Mouse (Mus musculus): ENCODE results near the gene Ankrd1. TPM values are rescaled to one million over a fixed set of nuclear protein-coding genes. Genes with fewer than 3 reads are reported as not detected.

The Ankrd1 gene
- total and polyA plus RNA-seq, 2 experiments from 2014 or later = 557 to 665 TPM

GRCm38 (mm10) chr19:36109318-36109944, 10.5 kb downstream of the Ankrd1 start:
- no peak overlapping the region for H3K9ac ChIP-seq (replicated peaks; ENCODE audit: low read depth, low read length)
- H3K9me3 ChIP-seq (replicated peaks; ENCODE audit: control insufficient read depth, low read length) = no peaks in the 10 kb centered on the region
- peaks cover 12% of the 10 kb centered on the region; the same call in 1 of the 2 replicates for H3K36me3 ChIP-seq (replicated peaks; ENCODE audit: control insufficient read depth, insufficient read depth, low read length)
- no peak overlapping the region for H3K4me3 ChIP-seq (ENCODE audit: low read depth, low read length)
- TF ChIP-seq CTCF (IDR thresholded peaks at IDR 0.05; ENCODE audit: low read depth) (no peak), EP300 (IDR thresholded peaks at IDR 0.05; ENCODE audit: low read depth) (no peak)
- no peak overlapping the region for H3K27ac ChIP-seq (ENCODE audit: low read depth)
- no peak for ATAC-seq (ENCODE audit: insufficient read depth, low read depth)
- no peaks in the 10 kb centered on the region for H3K27me3 ChIP-seq (ENCODE audit: control insufficient read depth, insufficient read depth, low read length)
- 83% methylated on average over 26 of the region's 26 CpGs for WGBS
- no peak overlapping the region for H3K4me2 ChIP-seq (ENCODE audit: low read depth, low read length)
- no peaks in the 10 kb centered on the region for H3K4me1 ChIP-seq (ENCODE audit: control insufficient read depth, insufficient read depth)
- DNase-seq (ENCODE audit: low spot score) = no peak

- 82% methylated on average over 5 of the region's 5 CpGs for WGBS
- Histone ChIP-seq H3K4me2 (ENCODE audit: low read depth, low read length) (no peak overlapping the region), H3K9ac (replicated peaks; ENCODE audit: low read depth, low read length) (no peak overlapping the region), H3K4me1 (ENCODE audit: control insufficient read depth, insufficient read depth) (no peaks in the 10 kb centered on the region), H3K4me3 (ENCODE audit: low read depth, low read length) (no peak overlapping the region), H3K27me3 (ENCODE audit: control insufficient read depth, insufficient read depth, low read length) (no peaks in the 10 kb centered on the region), H3K36me3 (replicated peaks; ENCODE audit: control insufficient read depth, insufficient read depth, low read length) (peaks cover 48% of the 10 kb centered on the region), H3K9me3 (replicated peaks; ENCODE audit: control insufficient read depth, low read length) (no peaks in the 10 kb centered on the region), H3K27ac (ENCODE audit: low read depth) (no peak overlapping the region)
- TF ChIP-seq CTCF (IDR thresholded peaks at IDR 0.05; ENCODE audit: low read depth) (no peak), EP300 (IDR thresholded peaks at IDR 0.05; ENCODE audit: low read depth) (no peak)
- DNase-seq (ENCODE audit: low spot score) (no peak), ATAC-seq (ENCODE audit: insufficient read depth, low read depth) (no peak)
Measured at GRCm38 (mm10) chr19:36103909-36104308, 16.0 kb downstream of the Ankrd1 start.

- no peak overlapping the region for H3K4me3 ChIP-seq (ENCODE audit: low read depth, low read length)
- H3K4me2 ChIP-seq (ENCODE audit: low read depth, low read length) = no peak overlapping the region
- 85% methylated on average over 7 of the region's 7 CpGs for WGBS
- H3K27ac ChIP-seq (ENCODE audit: low read depth) = no peak overlapping the region
- DNase-seq (ENCODE audit: low spot score) = no peak
- ATAC-seq (ENCODE audit: insufficient read depth, low read depth) = no peak
- peaks cover 61% of the 10 kb centered on the region for H3K36me3 ChIP-seq (replicated peaks; ENCODE audit: control insufficient read depth, insufficient read depth, low read length)
- no peaks in the 10 kb centered on the region for H3K9me3 ChIP-seq (replicated peaks; ENCODE audit: control insufficient read depth, low read length)
- TF ChIP-seq EP300 (IDR thresholded peaks at IDR 0.05; ENCODE audit: low read depth) = no peak
- TF ChIP-seq CTCF (IDR thresholded peaks at IDR 0.05; ENCODE audit: low read depth) = no peak
- H3K4me1 ChIP-seq (ENCODE audit: control insufficient read depth, insufficient read depth) = no peaks in the 10 kb centered on the region
- H3K27me3 ChIP-seq (ENCODE audit: control insufficient read depth, insufficient read depth, low read length) = no peaks in the 10 kb centered on the region
- no peak overlapping the region for H3K9ac ChIP-seq (replicated peaks; ENCODE audit: low read depth, low read length)
Measured at GRCm38 (mm10) chr19:36098916-36099315, 21.0 kb downstream of the Ankrd1 start.

- no peak for DNase-seq (ENCODE audit: low spot score)
- Histone ChIP-seq H3K9me3 (replicated peaks; ENCODE audit: control insufficient read depth, low read length) (no peaks in the 10 kb centered on the region), H3K4me2 (ENCODE audit: low read depth, low read length) (no peak overlapping the region), H3K9ac (replicated peaks; ENCODE audit: low read depth, low read length) (no peak overlapping the region), H3K4me3 (ENCODE audit: low read depth, low read length) (no peak overlapping the region), H3K27me3 (ENCODE audit: control insufficient read depth, insufficient read depth, low read length) (no peaks in the 10 kb centered on the region), H3K36me3 (replicated peaks; ENCODE audit: control insufficient read depth, insufficient read depth, low read length) (peaks cover 61% of the 10 kb centered on the region), H3K27ac (ENCODE audit: low read depth) (no peak overlapping the region), H3K4me1 (ENCODE audit: control insufficient read depth, insufficient read depth) (no peaks in the 10 kb centered on the region)
- WGBS = 88% methylated on average over 1 of the region's 1 CpGs
- no peak for ATAC-seq (ENCODE audit: insufficient read depth, low read depth)
- TF ChIP-seq CTCF (IDR thresholded peaks at IDR 0.05; ENCODE audit: low read depth) (no peak), EP300 (IDR thresholded peaks at IDR 0.05; ENCODE audit: low read depth) (no peak)
Measured at GRCm38 (mm10) chr19:36098265-36098664, 21.6 kb downstream of the Ankrd1 start.

GRCm38 (mm10) chr19:36097194-36097593, 22.7 kb downstream of the Ankrd1 start:
- Histone ChIP-seq H3K4me3 (ENCODE audit: low read depth, low read length) (no peak overlapping the region), H3K36me3 (replicated peaks; ENCODE audit: control insufficient read depth, insufficient read depth, low read length) (peaks cover 54% of the 10 kb centered on the region), H3K9ac (replicated peaks; ENCODE audit: low read depth, low read length) (no peak overlapping the region), H3K4me2 (ENCODE audit: low read depth, low read length) (no peak overlapping the region), H3K9me3 (replicated peaks; ENCODE audit: control insufficient read depth, low read length) (no peaks in the 10 kb centered on the region), H3K27me3 (ENCODE audit: control insufficient read depth, insufficient read depth, low read length) (no peaks in the 10 kb centered on the region), H3K27ac (ENCODE audit: low read depth) (no peak overlapping the region), H3K4me1 (ENCODE audit: control insufficient read depth, insufficient read depth) (no peaks in the 10 kb centered on the region)
- WGBS = 92% methylated on average over 3 of the region's 3 CpGs
- ATAC-seq (ENCODE audit: insufficient read depth, low read depth) = no peak
- no peak for DNase-seq (ENCODE audit: low spot score)
- TF ChIP-seq CTCF (IDR thresholded peaks at IDR 0.05; ENCODE audit: low read depth) (no peak), EP300 (IDR thresholded peaks at IDR 0.05; ENCODE audit: low read depth) (no peak)

- no peak overlapping the region for H3K4me2 ChIP-seq (ENCODE audit: low read depth, low read length)
- DNase-seq (ENCODE audit: low spot score) (no peak), ATAC-seq (ENCODE audit: insufficient read depth, low read depth) (peak; percentile 53; the same call in 1 of the 2 replicates)
- H3K4me3 ChIP-seq (ENCODE audit: low read depth, low read length) = no peak overlapping the region
- H3K9me3 ChIP-seq (replicated peaks; ENCODE audit: control insufficient read depth, low read length) = no peaks in the 10 kb centered on the region
- TF ChIP-seq CTCF (IDR thresholded peaks at IDR 0.05; ENCODE audit: low read depth) (peak; percentile 76), EP300 (IDR thresholded peaks at IDR 0.05; ENCODE audit: low read depth) (no peak)
- 34% methylated on average over 5 of the region's 5 CpGs for WGBS
- H3K27ac ChIP-seq (ENCODE audit: low read depth) = no peak overlapping the region
- no peak overlapping the region for H3K9ac ChIP-seq (replicated peaks; ENCODE audit: low read depth, low read length)
- no peaks in the 10 kb centered on the region for H3K4me1 ChIP-seq (ENCODE audit: control insufficient read depth, insufficient read depth)
- H3K27me3 ChIP-seq (ENCODE audit: control insufficient read depth, insufficient read depth, low read length) = no peaks in the 10 kb centered on the region
- peaks cover 44% of the 10 kb centered on the region for H3K36me3 ChIP-seq (replicated peaks; ENCODE audit: control insufficient read depth, insufficient read depth, low read length)
Measured at GRCm38 (mm10) chr19:36090781-36091180, 29.1 kb downstream of the Ankrd1 start.

All from heart, postnatal 0 days (tissue).